Mouse (Mus musculus) neural tube, embryonic 10.5 days (tissue): ENCODE data around the gene Ncf1.

Experiments used
- DNase-seq: peaks from one replicate; pipeline ENCODE4 v3.0.0-alpha.2; 2017; ENCODE audit warnings: low spot score; ENCODE audit errors: extremely low spot score

Ncf1 gene

DNA sequence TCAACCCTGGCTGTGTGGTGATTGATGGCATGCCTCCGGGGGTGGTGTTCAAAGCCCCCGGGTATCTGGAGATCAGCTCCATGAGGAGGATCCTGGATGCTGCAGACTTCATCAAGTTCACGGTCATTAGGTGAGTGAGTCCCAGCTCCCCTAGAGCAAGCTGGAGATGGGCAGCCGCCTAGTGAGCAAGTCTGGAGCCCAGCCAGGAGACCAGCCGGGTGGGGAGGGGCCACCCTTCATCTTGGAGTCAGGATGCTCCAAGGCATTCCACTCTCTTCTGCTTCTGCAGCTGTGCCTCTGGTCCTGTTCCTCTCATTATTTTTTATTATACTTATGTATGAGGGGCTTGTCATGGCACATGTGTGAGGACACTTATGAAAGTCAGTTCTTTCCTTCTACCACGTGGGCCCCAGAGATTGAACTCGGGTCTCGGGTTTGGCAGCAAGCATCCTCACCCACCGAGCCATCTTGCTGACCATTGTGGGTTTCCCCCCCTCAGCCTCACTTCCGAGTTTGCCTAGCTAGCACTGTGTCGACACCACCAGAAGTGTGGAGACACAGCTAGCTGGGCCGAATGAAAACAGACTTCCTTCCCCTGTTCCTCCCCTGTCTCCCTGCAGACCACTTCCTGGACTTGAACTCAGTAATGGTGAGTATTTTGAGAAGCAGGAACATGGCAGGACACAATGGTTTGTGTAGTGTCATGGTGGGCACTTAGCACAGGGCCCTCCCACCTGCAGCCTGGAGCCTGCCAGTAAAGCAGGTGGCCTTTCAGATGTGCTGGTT is 15.2 kb downstream of the Ncf1 start:
- no peak for DNase-seq

DNA sequence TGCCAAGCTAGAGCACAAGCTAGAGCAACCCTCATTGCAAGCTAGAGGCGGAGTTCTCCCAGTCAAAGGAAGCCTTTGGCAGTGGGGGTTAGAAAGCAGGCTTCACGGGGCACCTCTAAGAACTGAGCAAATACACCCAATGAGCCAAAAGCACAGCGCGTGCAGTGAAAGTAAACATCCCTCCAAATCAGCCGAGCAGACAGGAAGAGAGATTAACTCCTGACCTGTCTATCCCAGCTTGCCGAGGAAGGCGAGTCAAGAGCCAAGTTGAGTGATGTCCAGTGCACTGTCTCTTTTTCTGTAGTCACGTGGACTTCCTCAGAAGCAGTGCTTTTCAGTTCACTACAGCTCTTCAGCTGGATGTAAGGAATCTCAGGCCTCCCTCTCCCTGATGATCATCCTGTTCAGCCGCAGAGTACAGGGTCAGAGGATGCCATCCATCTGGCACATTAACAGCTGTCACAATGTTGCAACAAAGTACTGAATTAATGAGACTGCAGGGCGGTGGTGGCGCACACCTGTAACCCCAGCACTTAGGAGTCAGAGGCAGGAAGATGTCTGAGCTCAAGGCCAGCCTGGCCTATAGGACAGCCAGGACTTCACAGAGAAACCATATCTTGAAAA is 19.4 kb downstream of the Ncf1 start:
- no peak for DNase-seq

DNA sequence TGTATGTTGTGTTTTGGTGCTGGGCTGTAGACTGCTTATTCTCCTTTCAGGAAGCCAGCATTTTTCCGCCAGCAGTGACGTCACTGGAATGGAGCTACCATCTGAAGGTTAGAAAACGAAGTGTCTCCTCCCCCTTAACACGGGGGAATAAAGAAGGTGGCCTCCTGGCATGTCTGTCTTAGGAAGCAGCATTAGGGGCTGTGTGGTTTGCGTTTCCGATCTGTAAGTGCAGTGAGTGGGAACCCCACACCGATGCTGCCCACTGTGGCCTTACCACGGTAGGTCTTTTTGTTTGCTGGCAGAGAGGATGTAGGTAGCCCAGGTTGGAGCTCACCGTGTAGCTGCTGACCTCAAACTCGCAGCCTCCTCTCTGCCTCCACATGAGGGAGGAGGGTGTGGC is 22.7 kb downstream of the Ncf1 start:
- DNase-seq, result no peak

GRCm38 (mm10) chr5:134193664-134194063 is 35.8 kb downstream of the Ncf1 start:
- DNase-seq, result no peak

GRCm38 (mm10) chr5:134188571-134188970 is 40.9 kb downstream of the Ncf1 start:
- DNase-seq, result no peak

DNA sequence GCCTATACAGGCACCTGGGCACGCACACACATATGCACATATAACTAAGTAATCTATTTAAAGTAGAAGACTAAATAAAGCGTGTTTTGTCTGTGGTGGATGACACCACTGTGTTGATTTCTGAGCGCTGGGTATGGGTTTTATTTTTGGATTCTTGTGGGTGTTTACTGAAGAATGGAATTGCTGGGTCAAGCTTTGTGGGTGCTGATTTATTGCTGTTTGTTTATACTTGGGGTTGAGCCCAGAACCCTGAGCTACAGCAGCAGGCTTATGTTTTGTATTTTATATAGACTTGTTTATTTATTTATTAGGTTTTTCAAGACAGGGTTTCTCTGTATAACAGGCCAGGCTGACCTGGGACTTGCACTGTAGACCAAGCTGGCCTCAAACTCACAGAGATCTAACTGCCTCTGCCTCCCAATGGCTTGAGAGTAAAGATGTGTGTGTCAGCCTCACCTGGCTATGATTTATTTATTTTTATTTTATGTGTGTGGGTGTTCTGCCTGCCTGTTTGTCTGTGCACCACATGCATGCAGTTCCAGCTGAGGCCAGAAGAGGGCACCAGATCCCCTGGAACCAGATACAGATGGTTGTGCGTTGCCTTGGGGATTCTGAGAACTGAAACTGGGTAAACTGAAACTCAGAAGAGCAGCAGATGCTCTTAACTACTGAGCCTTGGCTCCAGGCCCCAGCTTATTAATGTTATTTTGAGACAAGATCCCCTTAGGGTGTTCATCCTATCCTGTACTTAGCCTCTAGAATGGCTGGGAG is 42.3 kb downstream of the Ncf1 start:
- DNase-seq, result peak; percentile 70

DNA sequence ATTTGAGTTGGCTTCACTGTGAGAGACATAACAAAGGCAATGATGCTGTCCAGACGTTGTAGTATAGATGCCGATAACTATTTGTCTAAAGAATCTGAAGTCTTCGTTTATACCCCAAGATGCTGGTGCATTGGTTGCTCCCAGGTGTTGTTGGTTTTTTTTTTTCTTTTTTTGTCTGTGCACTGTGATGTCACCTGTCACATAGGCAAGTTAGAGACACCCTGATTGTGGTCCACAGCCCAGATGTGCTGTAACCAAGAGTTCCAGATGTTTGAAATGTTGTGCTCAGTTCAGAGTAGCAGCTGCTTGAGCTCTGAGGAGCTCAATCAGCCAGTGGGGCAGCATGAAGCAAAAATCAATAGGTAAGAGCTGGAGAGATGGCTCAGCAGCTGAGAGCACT is 43.4 kb downstream of the Ncf1 start:
- no peak for DNase-seq

DNA sequence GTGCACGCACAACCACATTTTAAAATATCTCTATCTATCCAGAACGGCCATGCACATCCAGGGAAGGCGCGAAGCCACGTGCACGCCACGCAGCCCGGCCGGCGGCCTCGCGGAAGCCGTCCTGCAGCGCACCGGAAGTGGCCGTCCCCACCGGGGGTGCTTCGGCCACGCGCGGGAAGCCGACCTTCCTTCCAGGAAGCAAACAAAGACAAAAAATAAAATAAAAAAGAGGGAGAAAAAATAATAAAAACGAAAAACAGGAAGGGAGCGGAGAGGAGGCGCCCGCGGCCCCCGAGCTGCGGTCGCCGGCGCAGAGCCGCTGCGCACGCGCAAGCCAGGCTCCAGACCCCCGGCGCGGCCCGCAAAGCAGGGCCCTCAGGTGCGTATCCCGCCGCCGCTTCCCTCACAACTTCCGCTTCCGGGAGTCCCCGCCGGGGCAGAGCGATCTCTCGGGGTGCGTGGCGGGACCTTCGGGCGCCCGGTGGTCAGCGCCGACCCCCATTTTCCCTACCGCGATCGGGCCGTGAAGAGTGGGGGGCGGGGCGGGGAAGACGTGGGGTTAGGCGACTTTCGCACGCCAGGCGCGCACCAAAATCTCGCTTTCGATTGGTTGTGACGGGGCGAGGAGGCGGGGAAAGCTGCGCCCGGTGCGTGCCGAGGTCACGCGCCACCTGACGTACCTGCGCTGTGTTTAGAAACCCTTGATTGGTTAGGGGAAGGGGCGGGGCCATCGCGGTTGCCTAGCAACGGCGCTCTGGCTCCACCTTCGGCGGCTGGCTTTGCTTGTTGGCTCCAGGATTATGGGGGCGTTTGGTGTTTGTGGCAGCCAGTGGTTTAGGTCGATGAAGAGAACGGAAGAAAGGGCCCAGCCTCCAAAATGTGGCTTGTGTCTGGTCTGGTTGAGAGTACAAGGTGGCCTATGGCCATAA is 45.3 kb downstream of the Ncf1 start, which contains the start of gene Gtf2ird2:
TSS of gene Gtf2ird2 (plus strand) at position 140 of the 929 bp plus-strand sequence.
- DNase-seq, result peak; percentile 97

GRCm38 (mm10) chr5:134183162-134183561 is 46.3 kb downstream of the Ncf1 start:
- no peak for DNase-seq

GRCm38 (mm10) chr5:134182735-134183134 is 46.7 kb downstream of the Ncf1 start:
- no peak for DNase-seq

DNA sequence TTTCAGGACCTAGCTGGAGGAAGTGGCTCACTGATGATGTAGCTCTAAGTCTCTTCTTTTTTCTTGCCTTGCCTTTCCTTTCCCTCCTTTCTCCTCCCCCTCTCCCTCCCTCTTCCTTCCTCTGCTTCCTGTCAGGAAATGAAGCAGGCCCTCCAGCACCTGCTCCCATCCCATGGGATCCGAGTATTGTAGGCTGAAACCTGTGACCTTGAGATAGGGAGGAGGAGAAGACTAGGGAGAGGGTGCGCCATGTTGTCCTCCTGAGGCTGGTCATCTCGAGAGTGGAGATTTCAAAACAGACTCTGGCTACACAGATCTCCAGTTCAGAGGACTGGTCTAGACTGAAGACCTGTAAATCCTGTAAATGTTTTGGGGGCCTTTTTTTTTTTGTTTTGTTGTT is 47.3 kb downstream of the Ncf1 start:
- DNase-seq, result no peak

GRCm38 (mm10) chr5:134179871-134180270 is 49.6 kb downstream of the Ncf1 start:
- DNase-seq, result peak; percentile 77

GRCm38 (mm10) chr5:134178536-134178935 is 50.9 kb downstream of the Ncf1 start:
- DNase-seq, result no peak

DNA sequence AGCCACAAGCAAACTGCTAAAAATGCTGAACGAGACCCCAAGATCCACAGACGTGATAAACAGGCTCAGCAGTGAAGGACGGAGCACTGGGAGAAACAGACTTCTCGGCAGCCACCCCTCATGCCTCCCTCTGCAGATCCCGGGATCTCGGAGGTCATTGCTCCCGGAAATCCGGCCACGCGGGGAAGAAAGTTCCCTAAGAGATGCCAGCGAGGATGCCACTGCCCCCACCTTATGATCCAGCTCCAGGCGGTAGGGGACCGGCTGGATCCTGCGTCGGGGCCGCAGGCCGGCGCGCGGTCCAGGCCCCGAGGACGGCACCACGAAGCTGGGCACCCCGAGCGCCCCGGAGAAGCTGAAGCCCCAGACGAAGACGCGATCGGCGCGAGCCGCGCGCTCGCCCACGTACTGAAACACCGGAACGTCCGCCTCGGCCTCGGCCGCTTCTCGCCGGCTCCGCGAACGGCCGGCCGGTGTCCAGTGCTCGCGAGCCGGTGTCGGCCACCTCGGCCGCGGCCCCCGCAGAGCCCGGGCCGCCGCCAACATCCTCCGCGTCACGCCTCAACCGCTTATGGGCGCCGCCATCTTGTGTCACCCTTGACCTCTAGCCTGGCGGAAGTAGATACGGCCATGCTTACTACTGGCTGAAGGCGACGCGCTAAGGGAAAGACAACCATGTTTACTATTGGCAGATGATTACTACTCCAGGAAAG is 53.1 kb downstream of the Ncf1 start, which contains the start of gene Rcc1l:
TSS of gene Rcc1l (minus strand) at position 606 of the 713 bp plus-strand sequence.
- DNase-seq, result peak; percentile 84

DNA sequence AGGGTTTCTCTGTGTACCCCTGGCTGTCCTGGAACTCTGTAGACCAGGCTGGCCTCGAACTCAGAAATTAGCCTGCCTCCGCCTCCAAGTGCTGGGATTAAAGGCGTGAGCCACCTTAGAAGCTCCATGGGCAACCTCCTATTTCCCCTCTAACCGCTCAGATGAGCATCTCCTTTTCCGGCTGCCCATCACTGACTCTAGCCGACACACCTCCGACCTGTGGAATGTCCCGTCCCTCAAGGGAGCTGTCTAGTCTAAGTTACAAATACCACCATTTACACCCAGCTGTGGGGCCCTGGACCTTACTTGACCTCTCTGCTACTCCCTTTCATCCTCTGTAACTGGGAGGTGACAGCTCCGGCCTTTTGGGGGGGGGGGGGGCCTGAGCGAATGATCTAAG is 53.7 kb downstream of the Ncf1 start:
- no peak for DNase-seq

GRCm38 (mm10) chr5:134173206-134173605 is 56.2 kb downstream of the Ncf1 start:
- DNase-seq, result peak; percentile 43

DNA sequence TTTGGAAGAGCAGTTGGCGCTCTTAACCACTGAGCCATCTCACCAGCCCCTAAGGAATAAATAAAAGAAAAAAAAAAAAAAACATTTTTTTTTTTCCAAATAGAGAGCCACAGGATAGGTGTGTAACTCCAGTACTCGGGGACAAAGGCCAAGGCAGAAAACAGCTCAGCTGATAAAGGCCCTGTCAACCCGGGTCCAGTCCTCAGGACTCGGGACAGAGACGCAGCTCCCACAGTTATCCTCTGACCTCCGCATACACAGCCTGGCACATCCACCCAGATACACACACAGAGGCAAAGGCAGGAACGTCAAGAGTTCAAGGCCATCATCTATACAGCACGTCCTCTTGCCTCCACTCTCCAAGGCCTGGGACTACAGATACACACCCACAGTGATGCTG is 59.3 kb downstream of the Ncf1 start:
- no peak for DNase-seq
